Mouse (Mus musculus) liver, adult 2 months (tissue): Measurements from ENCODE around the gene Xbp1. TPM values are rescaled to one million over a fixed set of nuclear protein-coding genes. Genes with fewer than 3 reads are reported as not detected.

Source experiments
- DNase-seq: peaks from one replicate; pipeline ENCODE4 v3.0.0-alpha.2; 2011; ENCODE audit warnings: low read depth, low spot score; ENCODE audit errors: extremely low read depth
- H3K27ac ChIP-seq: fragments of 200-500 bp; replicated peaks from 2 replicates; pipeline ENCODE4 v1.5.1; 2012; ENCODE audit warnings: low read depth, mild to moderate bottlenecking, control low read depth, inconsistent platforms, low read length; ENCODE audit not compliant: insufficient read depth
- H3K27me3 ChIP-seq: fragments of 200-500 bp; 2 replicates; pipeline ENCODE4 v1.6.1; 2012; ENCODE audit warnings: mild to moderate bottlenecking, moderate library complexity, low read length, inconsistent platforms; ENCODE audit not compliant: control insufficient read depth, insufficient read depth
- H3K36me3 ChIP-seq: fragments of 200-500 bp; 2 replicates; pipeline ENCODE4 v1.6.1; 2012; ENCODE audit warnings: low read length, inconsistent platforms; ENCODE audit not compliant: control insufficient read depth, insufficient read depth
- H3K4me1 ChIP-seq: fragments of 200-500 bp; 2 replicates; pipeline ENCODE4 v1.6.1; 2011; ENCODE audit warnings: low read length; ENCODE audit not compliant: control insufficient read depth, insufficient read depth
- H3K4me3 ChIP-seq: fragments of 200-500 bp; 2 replicates; pipeline ENCODE4 v1.5.1; 2011; ENCODE audit warnings: low read depth, mild to moderate bottlenecking, control low read depth, low read length, moderate library complexity; ENCODE audit not compliant: insufficient read depth
- H3K79me2 ChIP-seq: fragments of 200-500 bp; 2 replicates; pipeline ENCODE4 v1.6.1; 2012; ENCODE audit warnings: inconsistent platforms, mild to moderate bottlenecking, low read length, moderate library complexity; ENCODE audit not compliant: control insufficient read depth, insufficient read depth
- H3K9ac ChIP-seq: fragments of 200-500 bp; 2 replicates; pipeline ENCODE4 v1.6.1; 2012; ENCODE audit warnings: low read depth, mild to moderate bottlenecking, control low read depth, inconsistent platforms, low read length
- CTCF ChIP-seq: fragments of 200-500 bp; IDR thresholded peaks from 2 replicates; pipeline ENCODE4 v1.5.1; 2011; ENCODE audit warnings: low read depth, low read length, control low read depth
- POLR2A ChIP-seq: fragments of 200-500 bp; IDR thresholded peaks from 2 replicates; pipeline ENCODE4 v1.6.1; 2011; ENCODE audit warnings: low read length, control low read depth; ENCODE audit not compliant: insufficient read depth; ENCODE audit errors: extremely low read depth
- WGBS: fragments of 180-500 bp; shearing (Covaris S2); methylation state at CpG from one replicate; pipeline ENCODE4 v1.1.7; 2018; 5-methylcytosine and 5-hydroxymethylcytosine counted together
- polyA plus RNA-seq: library from polyadenylated mRNA; depleted of rRNA; stranded (reverse); fragments of >200 nt; gene quantifications from 2 replicates; pipeline ENCODE4 v1.2.3, GENCODE M21; 2012
- total RNA-seq: library from RNA; depleted of rRNA; stranded (reverse); fragments of >200 nt; gene quantifications from 2 replicates; pipeline ENCODE4 v1.2.3, GENCODE M21; 2014

The Xbp1 gene
- total and polyA plus RNA-seq, 2 experiments: 137 to 241 TPM

DNA sequence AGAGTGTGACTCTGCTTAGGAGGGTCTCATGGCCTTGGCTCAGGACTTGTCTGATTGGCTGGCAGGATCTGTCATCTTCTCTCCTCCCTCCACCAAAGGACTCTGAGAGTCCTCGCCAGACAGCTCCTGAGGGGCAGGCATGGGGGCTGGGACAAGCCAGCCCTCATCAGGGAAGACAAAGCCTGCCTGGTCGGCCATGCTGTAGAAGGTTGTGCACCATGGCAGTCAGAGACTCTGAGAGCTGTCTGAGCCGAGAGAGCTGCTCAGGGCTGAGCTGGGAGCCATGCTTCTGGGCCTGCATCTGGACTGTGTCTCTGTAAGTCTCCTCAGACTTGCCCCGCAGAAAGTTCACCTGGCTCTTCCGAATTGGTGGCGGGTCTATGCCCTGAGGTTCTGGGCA, 43.4 kb downstream of the Xbp1 start:
- Histone ChIP-seq H3K79me2 (no peaks in the 10 kb centered on the region), H3K4me3 (no peak overlapping the region), H3K27ac (no peak overlapping the region), H3K9ac (no peak overlapping the region), H3K36me3 (no peaks in the 10 kb centered on the region), H3K27me3 (no peaks in the 10 kb centered on the region), H3K4me1 (no peaks in the 10 kb centered on the region)
- 82% methylated on average over 6 of the region's 6 CpGs for WGBS
- DNase-seq: no peak
- TF ChIP-seq CTCF: no peak
- no peak for TF ChIP-seq POLR2A

DNA sequence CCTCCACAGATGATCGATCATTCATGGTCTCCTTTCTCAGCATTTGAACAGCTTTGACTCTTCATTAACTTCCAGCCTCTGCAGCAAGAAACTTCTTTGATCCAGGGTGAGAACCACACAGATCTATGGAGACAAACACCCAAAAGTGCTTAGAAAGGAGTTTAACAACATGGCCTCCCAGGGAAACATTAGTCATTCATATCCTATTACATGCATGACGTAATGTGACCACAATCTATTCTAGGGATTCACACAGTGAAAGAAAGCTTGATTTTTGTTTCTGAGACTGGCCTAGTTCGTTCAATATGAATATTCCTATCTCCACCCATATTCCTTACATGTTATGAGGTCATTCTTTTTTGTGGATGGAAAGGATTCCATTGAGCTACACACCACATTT, 45.1 kb downstream of the Xbp1 start:
- no peaks in the 10 kb centered on the region for H3K79me2 ChIP-seq
- no peak overlapping the region for H3K27ac ChIP-seq
- TF ChIP-seq CTCF: no peak
- TF ChIP-seq POLR2A: no peak
- H3K4me3 ChIP-seq: no peak overlapping the region
- WGBS: 93% methylated on average over 3 of the region's 3 CpGs
- no peak overlapping the region for H3K9ac ChIP-seq
- DNase-seq: no peak
- H3K36me3 ChIP-seq: no peaks in the 10 kb centered on the region
- no peaks in the 10 kb centered on the region for H3K4me1 ChIP-seq
- H3K27me3 ChIP-seq: no peaks in the 10 kb centered on the region

DNA sequence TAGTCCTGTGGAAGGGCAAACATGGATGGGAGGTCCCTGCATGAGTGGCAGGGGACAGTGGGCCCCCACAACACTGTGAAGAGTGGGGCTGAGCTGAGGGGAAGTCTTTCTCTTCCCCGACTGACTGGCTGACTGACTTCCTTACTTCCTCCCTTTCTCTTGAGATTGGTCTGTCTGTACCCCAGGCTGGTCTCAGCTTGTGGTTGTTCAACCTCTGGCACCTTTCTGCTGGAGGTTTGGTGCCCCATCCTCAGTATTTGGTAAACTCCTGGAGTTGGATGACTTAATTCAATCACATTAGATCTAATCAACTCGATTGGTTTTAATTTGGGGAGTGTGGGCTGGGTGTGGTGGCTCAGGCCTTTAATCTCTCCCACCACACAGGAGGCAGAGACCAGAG, 46.0 kb downstream of the Xbp1 start:
- Histone ChIP-seq H3K4me1 (no peaks in the 10 kb centered on the region), H3K79me2 (no peaks in the 10 kb centered on the region), H3K4me3 (no peak overlapping the region), H3K27ac (no peak overlapping the region), H3K36me3 (no peaks in the 10 kb centered on the region), H3K27me3 (no peaks in the 10 kb centered on the region), H3K9ac (no peak overlapping the region)
- WGBS: 64% methylated on average over 2 of the region's 2 CpGs
- TF ChIP-seq POLR2A: no peak
- no peak for TF ChIP-seq CTCF
- no peak for DNase-seq

DNA sequence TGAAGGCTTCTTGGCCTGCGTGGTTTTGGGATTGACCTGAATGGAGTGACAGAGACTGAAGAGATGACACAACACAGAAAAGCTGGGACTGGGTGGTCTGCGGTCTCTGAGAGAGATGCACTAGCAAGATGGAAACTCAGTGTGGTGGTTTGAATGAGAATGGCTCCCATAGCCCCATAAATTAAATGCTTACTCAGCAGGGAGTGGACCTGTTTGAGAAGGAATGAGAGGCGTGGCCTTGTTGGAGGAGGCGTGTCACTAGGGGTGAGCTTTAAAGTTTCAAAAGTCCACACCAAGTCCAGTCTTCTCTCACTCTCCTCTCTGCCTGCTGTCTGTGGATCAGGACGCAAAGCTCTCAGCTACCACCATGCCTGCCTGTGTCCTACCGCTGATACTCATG, 47.2 kb downstream of the Xbp1 start:
- WGBS: 98% methylated on average over 6 of the region's 6 CpGs
- DNase-seq: no peak
- no peaks in the 10 kb centered on the region for H3K27me3 ChIP-seq
- H3K4me3 ChIP-seq: no peak overlapping the region
- no peaks in the 10 kb centered on the region for H3K36me3 ChIP-seq
- no peaks in the 10 kb centered on the region for H3K4me1 ChIP-seq
- no peak overlapping the region for H3K27ac ChIP-seq
- no peak overlapping the region for H3K9ac ChIP-seq
- no peak for TF ChIP-seq CTCF
- TF ChIP-seq POLR2A: no peak
- no peaks in the 10 kb centered on the region for H3K79me2 ChIP-seq

DNA sequence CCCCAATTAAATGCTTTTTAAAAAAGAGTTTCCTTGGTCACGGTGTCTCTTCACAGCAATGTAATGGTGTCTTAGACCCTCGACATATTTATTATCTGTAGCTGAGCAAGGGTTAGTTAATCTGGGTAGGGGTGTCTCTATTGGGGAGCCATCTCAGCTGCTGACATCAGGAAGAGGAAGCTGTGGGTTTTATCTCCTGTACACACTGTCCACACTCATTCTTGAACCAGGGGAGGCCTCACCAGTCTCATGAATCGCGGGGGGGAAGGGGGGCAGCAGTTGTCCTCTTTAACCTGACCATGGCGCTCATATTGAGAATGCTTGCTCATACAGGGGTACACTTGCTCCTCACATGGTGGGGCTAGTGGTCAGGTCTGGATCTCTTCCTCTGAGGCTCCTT, 47.6 kb downstream of the Xbp1 start:
- TF ChIP-seq POLR2A (no peak), CTCF (no peak)
- Histone ChIP-seq H3K27ac (no peak overlapping the region), H3K4me1 (no peaks in the 10 kb centered on the region), H3K4me3 (no peak overlapping the region), H3K9ac (no peak overlapping the region), H3K27me3 (no peaks in the 10 kb centered on the region), H3K79me2 (no peaks in the 10 kb centered on the region), H3K36me3 (no peaks in the 10 kb centered on the region)
- 86% methylated on average over 5 of the region's 5 CpGs for WGBS
- DNase-seq: no peak

DNA sequence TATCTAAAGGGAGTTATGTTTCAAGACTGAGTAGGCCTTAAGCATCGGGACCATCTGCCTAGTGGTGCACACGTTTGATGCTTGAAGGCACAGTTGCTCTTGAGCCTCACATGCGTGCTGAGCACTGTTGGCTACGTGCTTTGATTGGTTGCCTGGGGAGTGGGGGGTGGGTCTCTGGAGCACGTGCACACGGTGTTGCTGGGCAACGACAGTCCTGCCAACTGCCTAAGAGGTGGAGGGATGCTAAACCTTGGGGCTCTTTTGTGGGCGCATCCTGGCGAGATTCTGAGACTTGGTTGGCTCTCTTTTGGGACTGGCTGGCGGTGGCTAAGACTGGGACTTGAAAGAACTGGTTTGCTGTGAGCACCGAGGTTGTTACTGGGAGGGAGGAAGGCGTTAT, 49.0 kb downstream of the Xbp1 start, which contains the start of gene Ankrd36:
Gene Ankrd36 (plus strand): TSS at position 211 of the 400 bp plus-strand sequence.
- no peaks in the 10 kb centered on the region for H3K4me1 ChIP-seq
- WGBS: 92% methylated on average over 12 of the region's 12 CpGs
- H3K4me3 ChIP-seq: no peak within 1 kb of the TSS
- DNase-seq: no peak
- no peaks in the 10 kb centered on the region for H3K36me3 ChIP-seq
- no peaks in the 10 kb centered on the region for H3K79me2 ChIP-seq
- no peak for TF ChIP-seq POLR2A
- TF ChIP-seq CTCF: no peak
- H3K27me3 ChIP-seq: no peaks in the 10 kb centered on the region
- H3K27ac ChIP-seq: no peak within 1 kb of the TSS
- no peak within 1 kb of the TSS for H3K9ac ChIP-seq
